Mouse (Mus musculus): ENCODE data around the gene 4930519P11Rik.

DNA sequence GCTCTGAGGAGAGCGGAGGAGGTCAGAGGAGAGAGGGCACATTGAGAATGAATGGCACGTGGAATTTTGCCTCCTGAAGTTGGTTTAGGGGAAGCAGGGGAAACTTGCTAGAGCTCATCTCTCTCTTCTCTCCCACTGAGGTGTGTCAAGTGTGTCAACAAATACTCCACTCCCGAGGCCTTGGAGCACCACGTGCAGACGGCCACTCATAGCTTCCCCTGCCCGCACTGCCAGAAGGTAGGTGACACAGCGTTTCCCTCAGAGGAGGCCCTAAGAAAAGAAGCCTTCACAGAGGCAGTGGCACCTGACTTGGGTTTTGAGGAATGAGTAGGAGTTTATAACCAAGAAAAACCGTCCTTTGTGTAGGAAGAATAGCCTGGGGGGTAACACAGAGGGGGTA, 27.9 kb upstream of the 4930519P11Rik start:
- TF ChIP-seq EP300 (IDR thresholded peaks at IDR 0.05; ENCODE audit: low read depth in 1 of 2, low read length in 2 of 2) (no peak), NELFE (IDR thresholded peaks at IDR 0.05; ENCODE audit: low read depth, low read length) (no peak), ZMIZ1 (IDR thresholded peaks at IDR 0.05; ENCODE audit: low read depth, low read length) (no peak), GATA1 (IDR thresholded peaks at IDR 0.05; ENCODE audit: low read depth, low read length) (no peak), USF1 (IDR thresholded peaks at IDR 0.05; ENCODE audit: low read depth, low read length) (no peak), POLR2A (IDR thresholded peaks at IDR 0.05; ENCODE audit: control insufficient read depth in 1 of 2, insufficient read depth in 1 of 2, low read depth in 1 of 2, low read length in 2 of 2, poor library complexity in 1 of 2) (no peak), RAD21 (IDR thresholded peaks at IDR 0.05; ENCODE audit: low read depth, low read length) (no peak), TBP (IDR thresholded peaks at IDR 0.05; ENCODE audit: low read depth, low read length) (no peak), MAFK (IDR thresholded peaks at IDR 0.05; ENCODE audit: borderline replicate concordance, low read depth, low read length) (no peak), POLR2AphosphoS5 (IDR thresholded peaks at IDR 0.05; ENCODE audit: borderline replicate concordance, low read depth, low read length) (no peak), HCFC1 (IDR thresholded peaks at IDR 0.05; ENCODE audit: low read depth, low read length) (no peak), MEF2A (IDR thresholded peaks at IDR 0.05; ENCODE audit: extremely low read depth, insufficient replicate concordance, low read depth, low read length, poor library complexity, severe bottlenecking) (no peak)

Measured in MEL (cell line).